Mouse (Mus musculus): ENCODE results near the gene Mrps15.

Gene Mrps15

DNA sequence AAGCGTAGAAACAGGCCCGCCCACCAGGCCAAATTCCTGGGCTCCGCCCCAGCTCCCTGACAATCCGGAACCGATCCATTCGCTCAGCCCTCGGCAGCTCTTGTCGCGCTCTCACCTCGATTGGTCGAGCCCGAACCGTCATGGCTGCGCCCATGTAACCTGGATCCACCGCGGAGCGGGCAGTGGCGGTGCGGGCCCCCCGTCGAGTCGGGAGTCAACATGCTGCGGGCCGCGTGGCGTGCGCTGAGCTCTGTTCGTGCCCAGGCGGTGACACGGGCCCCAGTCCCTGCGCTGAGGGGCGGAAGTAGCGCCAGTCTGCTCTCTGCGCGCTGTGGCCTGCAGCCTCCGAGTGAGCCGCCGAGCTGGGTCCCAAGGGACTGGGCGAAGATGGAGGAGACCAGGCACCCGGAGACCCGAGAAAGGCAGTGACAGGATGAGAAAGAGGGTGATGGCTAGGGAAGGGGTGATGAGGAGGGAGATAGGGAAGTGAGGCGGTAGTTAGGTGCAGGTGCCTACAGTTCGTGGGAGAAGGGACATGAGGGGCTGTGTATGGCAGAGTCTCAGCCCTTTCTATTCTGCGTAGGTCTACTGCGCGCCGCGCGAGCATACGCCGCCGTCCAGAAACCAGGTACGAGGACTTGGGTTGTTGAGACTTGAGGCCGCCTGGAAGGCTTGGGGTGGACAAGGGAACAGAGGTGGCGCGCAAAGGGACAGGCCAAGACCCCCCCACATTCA, at the start of gene Mrps15:
Gene Mrps15, plus strand, starts transcription at position 75 of the 735 bp plus-strand sequence.
- in situ Hi-C loops (cut with MboI) = no loop called here

DNA sequence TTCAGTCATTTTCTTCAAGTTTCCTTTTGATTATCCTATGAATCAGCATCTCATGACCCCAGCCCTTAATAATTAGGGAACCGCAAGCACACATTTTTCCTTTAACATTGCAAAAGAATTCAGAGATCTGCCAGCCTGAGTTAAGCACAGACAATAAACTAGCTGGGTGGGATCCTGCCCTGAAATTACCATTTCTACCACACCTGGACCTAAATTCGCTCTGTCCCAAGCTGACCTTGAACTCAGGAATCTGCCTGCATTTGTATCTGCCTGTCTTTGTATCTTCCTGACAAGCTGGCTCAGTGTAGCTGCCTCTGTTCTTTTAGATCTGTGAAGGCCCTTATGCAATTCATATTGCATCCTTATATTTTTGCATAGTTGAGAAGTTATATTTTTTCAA, 48.9 kb upstream of the Mrps15 start:
- in situ Hi-C loops (cut with MboI) = no loop called here

DNA sequence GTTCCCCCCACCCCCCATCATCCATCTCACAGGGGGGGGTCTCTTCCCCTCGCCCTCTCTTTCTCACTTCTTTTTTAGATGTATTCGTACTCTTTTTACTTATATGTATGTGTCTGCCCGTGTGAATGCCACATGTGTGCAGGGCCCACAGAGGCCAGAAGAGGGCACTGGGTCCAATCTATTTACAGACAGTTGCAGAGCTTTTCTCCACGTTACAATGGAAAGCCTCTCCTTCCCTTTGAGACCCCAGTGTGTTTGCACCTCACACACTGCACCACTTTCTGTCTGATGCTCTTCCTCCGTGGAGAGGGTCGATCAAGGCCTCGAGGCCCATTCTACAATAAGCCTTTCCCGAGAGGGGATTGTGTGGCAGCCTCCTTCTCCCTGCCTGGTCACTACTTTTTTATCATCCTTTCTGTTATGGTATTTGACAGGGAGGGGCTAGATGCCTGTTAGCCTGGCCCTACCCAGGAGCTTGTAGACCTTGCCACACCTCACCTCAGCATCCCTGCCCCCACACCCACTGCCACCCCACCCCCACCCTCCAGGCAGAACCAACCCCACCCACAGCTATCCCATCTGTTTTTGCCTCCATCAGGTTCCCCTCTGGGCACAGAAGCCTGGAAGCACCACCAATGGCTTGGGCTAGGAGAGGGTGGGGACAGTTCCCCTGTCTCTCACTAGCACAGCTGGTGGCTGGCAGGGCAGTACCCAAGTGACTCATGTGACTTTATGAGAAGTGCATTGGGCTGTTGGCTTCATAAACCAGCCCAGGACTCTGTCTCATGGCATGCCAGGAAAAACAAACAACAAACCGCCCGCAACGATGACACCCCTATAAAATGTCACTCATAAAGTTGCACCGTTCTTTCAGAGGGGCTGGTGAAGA, 45.2 kb upstream of the Mrps15 start:
- in situ Hi-C loops (cut with MboI) = no loop called here

DNA sequence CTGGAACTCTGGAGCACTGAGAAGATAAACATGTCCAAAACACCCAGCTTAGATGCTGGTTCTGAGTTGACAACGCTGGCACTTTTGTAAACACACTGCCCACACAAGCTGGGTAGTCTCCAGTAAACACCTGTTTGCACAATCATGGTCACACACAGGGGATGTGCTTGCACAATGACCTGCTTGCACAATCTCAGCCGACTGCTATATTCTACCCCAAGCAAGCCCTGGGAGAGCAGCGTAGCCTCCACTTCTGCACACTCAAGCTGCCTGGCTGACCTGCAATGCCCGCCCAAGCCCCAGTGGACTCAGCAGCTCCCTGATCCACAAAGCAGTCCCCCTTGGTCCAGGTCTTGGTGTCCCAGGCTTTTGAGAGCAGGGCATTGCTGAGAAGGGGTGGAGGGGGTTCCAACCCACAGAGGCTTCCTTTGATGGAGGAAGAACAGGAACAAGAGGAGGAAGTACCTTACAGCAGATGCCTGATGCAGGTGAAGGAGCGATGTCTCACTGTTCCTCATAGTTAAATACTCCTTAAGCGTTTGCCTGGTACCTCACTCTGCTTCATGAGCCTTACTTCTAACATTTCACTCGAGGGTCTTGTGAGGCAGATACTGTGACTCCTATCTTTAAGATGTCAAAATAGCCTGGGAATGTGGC, 28.9 kb upstream of the Mrps15 start:
- in situ Hi-C loops (cut with MboI) = no loop called here

DNA sequence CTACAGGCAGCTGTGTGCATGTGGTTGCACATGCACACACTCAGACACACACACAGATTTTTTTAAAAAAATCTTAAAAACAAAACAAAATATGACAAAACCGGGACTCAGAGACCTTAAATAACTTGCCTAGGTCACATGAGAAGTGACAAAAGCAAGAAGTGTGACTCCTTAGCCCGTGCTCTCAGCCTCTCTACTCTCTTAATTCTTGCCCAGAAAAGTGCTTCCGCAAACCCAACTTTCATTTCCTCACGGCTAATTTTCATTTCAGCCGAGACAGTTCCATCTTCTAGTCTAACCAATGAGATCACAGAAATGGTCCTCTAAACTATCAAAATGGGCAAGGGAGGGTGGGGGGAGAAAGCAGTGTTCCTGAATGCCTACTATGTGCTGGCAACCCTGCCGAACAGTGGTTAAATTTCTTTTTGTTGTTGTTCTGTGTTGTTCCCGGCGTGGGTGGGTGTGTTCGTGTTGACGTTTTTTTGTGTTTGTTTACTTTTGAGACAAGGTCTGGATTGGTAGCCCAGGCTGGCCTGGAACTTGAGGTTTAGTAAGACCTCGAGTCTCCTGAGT, 27.7 kb upstream of the Mrps15 start:
- in situ Hi-C loops (cut with MboI) = no loop called here

DNA sequence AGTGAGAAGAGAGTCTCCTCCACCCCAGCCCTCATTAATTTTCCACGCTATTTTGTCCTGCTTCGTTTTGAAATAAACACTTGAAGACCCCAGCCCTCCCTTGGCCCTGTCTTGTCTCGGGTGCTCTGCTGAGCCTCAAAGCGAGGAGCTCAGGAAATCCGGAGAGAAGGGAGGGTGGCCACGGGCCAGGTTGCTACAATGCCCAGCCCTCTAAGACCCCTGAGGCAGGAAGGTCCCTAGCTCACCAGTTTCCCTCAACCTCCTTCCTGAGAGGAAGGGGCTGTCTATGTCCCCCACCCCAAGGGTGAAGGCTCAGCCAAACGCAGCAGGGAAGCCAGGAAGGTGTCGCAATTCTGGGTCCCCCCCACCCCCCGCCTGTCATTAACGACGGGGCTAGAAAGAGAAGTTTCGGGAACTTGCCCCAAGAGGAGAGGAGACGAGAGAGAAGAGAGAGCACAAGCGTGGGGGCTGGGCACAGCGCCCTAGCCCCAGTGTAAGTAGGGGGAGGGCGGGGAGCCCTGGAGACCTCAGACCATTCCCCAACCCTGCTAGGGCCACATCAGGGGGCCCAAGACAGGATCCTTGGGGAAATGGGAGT, 22.3 kb upstream of the Mrps15 start, which contains the start of gene Csf3r:
Gene Csf3r, plus strand, starts transcription at position 248 of the 598 bp plus-strand sequence.
- in situ Hi-C loops (cut with MboI) = no loop called here

DNA sequence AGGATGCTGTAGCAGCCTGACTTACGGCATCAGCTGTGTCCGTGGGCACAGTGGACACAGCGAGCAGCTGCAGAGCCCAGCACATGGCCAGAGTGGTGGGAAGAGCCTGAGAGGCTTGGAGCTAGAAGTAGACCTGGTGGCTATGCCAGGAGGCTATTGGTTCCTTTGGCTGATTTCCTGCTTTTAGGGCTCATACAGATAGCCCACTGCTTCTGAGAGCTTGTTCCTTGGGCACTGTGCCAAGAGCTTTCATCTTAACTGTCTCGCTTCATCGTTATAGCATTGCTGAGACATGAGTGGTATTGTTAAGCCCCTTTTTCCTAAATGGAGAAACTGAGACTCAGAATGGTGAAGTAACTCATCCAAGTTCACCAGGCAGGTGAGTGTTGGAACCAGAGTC, 20.9 kb upstream of the Mrps15 start:
- in situ Hi-C loops (cut with MboI) = no loop called here

DNA sequence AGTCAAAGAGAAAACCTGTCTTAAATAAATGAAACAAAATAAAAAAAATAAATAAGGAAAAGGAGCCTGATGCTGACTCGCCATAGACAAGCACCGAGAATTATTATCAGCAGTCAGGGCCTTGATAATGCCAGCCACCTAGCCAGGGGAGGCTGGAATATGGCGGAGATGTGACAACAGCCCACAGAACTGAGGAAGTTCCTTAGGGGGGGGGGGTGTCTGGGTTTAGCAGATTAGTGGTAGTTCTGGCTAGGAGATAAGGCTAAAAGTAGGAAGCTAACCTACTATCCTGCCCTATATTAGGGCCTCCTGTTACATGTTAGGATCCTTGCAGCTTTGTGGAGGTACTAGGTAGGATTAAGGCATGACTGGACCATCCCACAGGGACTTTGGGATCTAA, 18.7 kb upstream of the Mrps15 start:
- in situ Hi-C loops (cut with MboI) = no loop called here

DNA sequence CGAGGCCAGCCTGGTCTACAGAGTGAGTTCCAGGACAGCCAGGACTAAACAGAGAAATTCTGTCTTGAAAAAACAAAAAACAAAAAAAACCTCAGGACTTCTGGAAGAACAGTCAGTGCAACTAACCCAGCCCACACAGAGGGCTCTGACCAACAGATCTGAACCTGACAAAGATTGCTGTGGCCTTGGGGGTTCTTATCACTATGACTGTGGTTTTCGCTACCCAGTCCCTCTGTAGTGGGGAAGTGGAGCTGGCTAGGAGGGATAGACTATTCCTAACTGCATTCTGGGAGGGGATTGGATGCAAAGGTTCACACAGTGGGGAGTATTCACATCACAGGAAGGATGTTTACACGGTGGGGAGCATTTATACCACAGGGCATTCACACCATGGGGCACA, 17.7 kb upstream of the Mrps15 start:
- in situ Hi-C loops (cut with MboI) = no loop called here

DNA sequence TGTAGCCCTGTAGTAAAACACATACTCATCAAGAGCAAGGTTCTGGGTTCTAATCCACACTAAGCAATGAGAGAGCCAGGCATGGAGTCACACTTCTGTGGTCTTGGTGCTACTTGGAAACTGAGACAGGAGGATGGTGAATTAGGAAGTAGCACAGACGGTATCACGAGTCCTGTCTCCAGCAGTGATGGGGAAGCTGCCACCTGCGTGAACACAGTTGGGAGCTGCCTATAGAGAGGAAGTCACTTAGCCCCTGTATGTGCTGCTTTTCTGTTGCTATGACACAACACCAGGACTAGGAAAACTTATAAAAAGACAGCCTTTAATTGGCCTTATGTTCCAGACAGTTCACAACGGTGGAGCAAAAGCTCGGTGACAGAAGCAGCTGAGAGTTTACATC, 16.0 kb upstream of the Mrps15 start:
- in situ Hi-C loops (cut with MboI) = no loop called here

DNA sequence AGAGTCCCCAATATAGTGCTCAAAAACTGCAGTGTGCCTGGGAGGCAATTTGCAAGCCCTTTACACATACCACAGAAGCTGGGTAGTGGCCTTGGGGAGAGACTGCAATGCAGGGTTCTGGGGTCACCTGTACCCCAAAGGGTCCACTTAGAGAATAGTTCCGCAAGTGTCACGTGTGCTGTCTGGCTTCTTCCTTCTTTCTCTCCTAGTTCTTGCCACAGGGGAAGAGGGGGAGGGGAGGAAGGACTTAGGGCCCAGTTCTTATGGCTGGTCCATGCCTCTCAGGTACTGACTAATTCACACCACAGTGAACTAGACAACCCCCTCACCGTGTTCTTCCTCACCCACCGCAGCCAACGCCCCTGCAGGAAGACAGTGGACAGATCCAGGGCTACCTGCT, 11.3 kb upstream of the Mrps15 start:
- in situ Hi-C loops (cut with MboI) = no loop called here

DNA sequence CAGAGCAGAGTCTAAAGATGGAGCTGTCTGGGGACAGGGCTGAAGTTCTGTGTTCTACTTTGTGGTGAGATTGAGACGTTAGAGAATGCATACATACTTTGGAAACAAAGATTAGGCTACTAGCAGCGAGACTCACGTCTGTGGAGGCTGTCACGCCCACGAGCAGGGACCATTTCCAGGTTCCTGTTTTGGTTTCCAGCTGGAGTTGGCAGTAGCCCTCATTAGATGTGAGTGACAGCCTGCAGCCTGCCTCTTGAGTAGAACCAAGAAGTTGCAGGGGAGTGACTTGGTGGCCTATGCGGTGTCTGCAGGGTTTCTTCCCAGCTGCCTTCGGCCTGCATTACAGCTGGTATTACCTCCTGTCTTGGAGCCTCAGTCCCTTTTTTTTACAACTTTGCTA, 4.9 kb downstream of the Mrps15 start:
- in situ Hi-C loops (cut with MboI) = no loop called here

DNA sequence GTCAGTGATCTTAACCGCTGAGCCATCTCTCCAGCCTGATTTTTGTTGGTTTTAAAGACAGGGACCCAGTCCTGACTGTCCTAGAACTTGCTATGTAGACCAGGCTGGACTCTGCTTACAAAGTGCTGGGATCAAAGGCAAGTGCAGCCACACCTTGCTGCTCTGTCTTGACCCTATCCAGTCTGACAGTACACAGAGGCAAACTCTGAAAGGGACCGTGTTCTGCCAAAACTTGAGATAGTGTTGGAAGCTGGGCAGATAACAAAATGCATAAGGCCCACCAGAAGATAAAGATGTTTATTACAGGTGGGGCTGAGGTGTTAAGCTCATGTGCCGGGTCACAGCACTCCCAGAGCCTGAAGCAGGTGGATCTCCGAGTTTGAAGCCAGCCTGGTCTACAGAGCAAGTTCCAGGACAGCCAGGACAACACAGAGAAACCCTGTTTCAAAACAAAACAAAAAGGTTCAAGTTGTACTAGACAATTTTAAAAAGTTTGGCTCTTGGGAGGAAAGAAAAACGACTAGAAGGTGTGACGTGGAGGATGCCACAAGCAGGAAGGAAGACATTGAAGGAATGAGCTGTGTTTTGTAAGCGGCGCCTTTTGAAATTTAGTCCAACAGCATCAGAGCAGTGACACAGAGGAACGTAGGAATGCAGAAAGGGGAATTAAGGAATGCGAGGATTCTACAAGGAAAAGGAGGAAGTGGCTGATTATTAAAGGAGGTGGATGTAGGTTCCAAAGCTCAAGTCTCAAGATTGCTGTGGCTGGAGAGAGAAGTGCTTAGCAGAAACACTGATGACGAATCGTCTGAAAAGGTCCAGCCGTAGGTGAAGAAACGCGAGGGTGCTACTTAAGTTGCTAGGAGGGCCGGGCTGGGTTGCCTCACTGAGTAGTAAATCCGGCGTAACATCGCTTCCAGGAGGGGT, 10.7 kb downstream of the Mrps15 start:
- in situ Hi-C loops (cut with MboI) = no loop called here

DNA sequence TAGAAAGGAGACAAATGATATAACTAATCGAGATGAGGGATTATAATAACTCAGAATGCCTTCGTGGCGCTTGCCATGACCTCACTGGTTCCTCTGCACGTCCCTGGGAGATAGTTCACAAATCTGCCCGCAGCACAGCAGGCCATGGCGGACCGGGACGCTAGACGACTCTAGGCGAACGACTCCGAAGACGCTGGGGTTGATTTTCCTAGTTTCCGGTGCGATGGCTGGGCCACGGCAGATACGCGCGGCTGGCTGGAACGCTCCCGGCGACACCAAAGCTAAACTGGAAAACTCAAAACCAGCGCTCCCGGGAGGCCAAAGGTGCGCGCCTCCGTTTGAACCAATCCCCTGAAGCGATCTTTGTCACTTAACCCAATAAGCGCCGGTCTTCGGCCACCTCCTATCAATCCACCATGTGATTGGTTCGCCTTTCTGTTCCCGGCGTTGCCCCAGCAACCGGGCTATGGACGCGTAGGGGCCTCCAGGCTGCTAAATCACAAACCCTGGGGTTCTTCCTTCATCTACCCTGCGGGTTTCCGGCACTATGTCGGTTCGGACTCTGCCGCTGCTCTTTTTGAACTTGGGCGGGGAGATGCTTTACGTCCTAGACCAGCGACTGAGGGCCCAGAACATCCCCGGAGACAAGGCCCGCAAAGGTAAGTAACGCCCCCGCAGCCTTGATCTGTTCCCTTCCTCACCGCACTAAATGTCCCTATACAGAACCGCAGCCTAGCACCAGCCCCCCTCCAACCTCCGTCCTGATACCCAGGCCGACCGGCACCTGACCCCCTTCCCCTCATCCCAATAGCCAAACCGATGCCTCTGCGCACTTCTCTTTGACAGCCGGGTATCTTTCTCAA, 11.6 kb downstream of the Mrps15 start, which contains the start of gene Oscp1:
Gene Oscp1, plus strand, starts transcription at position 432 of the 863 bp plus-strand sequence.
- in situ Hi-C loops (cut with MboI) = no loop called here

DNA sequence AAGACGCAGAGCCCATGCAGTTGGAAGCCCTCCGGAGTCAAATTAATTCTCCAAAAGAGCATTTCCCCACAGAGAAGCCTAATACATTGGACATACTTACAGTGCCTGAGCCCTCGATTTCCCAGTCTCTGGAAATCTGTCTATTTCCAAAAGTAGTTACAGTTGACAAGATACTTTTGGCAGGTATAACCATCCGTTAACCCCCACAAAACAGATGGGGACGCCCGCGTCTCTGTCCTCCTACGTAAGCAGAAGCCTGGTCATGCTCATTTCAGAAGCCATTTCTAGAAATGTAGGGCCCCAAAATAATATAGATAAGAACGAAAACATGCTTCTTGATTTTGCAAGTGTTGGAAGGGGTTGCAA, 12.3 kb downstream of the Mrps15 start:
- in situ Hi-C loops (cut with MboI) = no loop called here

DNA sequence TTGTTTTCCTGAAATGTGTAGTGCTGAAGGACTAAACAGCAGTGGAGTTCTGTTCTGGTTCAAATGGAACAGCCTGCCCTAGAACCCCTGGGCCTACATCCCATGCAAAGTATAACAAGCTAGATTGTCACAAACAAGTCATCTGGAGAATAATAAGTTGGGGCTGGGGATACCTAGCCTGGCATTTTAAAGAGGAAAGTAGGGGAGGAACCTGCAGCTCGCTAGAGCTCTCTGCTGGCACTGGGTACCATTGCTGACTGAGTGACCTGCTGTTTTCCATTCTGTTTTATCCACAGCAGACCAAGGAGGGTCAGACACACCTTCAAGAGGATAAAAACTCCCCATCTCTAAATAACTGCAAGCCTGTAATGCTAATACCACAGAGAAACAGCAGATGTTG, 16.1 kb downstream of the Mrps15 start:
- in situ Hi-C loops (cut with MboI) = no loop called here

DNA sequence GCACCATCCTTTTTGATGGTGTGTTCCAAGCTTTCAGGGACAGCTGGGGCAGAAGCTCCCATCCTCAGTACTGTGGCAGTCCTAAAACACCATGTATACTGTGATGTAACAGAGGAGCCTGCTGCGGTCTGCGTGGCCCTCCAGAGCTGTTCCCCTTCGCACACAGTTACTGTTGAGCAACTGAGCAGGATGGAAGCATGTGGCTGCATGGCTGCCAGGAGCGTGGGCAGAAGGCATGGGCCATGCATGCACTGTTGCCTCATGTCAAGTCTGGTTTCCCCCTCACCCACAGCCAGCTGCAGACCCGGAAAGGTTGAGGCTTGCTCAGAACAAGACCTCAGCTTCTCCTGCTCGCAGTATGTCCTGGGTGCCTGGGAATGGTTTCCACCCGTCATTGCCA, 18.5 kb downstream of the Mrps15 start:
- in situ Hi-C loops (cut with MboI) = no loop called here

DNA sequence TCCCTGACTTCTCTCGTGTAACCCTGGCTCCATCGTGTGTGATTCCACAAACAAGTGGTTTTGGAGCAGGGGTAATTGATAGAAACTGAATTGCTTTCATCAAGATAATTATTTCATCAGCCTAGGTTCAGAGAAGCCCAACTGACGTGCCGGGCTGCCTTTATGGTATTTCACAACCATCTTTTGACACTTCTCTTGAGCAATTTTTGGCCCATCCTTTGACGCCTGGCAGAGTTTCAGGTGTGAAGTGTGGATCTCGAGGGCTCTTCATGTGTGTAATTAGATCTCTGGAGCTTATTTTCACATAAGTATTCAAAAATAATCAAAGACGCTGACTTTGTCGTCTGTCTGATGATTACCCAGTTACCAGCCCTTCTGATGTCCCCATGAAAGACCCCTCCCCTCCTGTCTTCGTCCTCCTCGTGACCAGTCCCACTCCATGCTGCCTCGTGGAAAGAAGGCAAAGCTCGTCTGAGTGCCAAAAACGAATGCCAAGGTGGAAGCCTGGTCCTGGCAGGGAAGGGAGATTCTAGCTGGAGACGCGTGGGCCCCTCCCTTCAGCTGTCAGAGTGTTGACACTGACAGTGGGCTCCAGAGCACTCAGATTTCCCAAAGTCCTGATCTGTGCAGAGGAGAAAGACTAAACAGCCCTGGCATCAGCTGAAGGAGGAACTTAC, 20.8 kb downstream of the Mrps15 start:
- in situ Hi-C loops (cut with MboI) = no loop called here

DNA sequence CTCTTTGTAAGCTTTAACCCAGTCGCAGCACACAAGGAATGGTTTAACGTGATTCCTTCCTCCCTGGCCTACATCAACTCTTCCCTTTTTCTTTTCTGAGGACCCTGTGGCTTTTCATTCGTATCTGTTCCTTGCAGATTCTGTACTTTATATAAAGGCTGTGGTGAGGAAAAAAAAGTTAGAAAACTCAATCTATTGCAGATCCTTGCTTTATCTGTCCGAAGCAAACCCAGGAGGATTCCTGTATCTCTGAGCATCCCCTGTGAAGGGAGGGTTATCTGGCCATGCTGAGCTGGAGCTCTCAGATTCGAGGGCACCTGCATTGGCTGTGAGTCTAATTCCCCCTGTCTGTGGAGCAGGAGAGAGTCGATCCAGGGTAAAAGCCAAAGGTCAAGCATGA, 22.1 kb downstream of the Mrps15 start:
- in situ Hi-C loops (cut with MboI) = no loop called here

Data from mature B cell (primary cell).